Mouse (Mus musculus): ENCODE measurements around the gene Gm20388.

DNA sequence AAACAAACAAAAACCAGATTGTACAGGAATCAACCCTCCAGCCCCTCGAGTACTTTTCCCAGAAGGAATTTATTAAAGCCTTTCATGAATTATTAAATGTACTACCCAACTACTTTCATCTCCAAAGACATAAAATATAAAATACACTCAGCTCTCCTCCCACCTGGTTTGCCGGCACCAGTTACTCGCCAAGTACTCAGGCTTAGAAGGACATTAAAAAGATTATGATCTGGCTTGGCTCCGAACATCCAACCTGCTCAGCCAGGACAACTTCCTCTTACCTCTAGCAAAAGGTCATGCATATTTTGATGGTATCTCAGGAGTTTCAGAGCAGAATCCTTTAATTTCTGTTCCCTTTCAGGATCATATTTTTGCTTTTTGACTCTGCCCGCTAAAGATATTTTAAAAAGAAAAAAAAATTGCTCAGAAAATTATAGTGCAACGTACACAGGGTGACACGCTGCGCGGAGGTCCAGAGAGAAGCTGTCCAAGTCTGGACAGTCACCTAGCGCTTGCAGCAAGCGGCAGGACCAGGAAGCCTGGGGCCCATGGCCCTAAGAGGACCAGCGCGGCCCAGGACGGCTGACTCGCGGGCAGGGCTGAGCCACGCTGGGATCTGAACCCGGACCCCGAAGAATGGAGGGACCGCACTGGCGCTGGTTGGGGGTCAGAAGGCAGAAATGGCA, 3407.3 kb downstream of the Gm20388 start:
- no peak for TF ChIP-seq CTCF (conservative IDR thresholded peaks at IDR 0.05; ENCODE audit: insufficient read depth, insufficient read length, low read depth, low read length)
- no peak for TF ChIP-seq POLR2A (IDR thresholded peaks at IDR 0.05; ENCODE audit: low read depth, low read length)

Measured in kidney, adult 2 months (tissue).